Mouse (Mus musculus) testis, adult 2 months (tissue): ENCODE measurements around the gene Gm21992.

Experiments
- CTCF ChIP-seq: fragments of 200-500 bp; IDR thresholded peaks from 2 replicates; pipeline ENCODE4 v1.5.1; 2012; ENCODE audit warnings: low read depth, mild to moderate bottlenecking, inconsistent platforms, low read length, moderate library complexity; ENCODE audit not compliant: control insufficient read depth, insufficient read depth, insufficient replicate concordance
- POLR2A ChIP-seq: fragments of 200-500 bp; IDR thresholded peaks from 2 replicates; pipeline ENCODE4 v1.6.1; 2012; ENCODE audit warnings: low read depth, mild to moderate bottlenecking, inconsistent platforms, low read length, moderate library complexity; ENCODE audit not compliant: control insufficient read depth

GRCm38 (mm10) chr19:4729186-4729585 is 82.2 kb downstream of the Gm21992 start:
- TF ChIP-seq CTCF (no peak), POLR2A (no peak)
